Mouse (Mus musculus) heart, postnatal 0 days (tissue): ENCODE measurements at regions not wholly inside any gene's neighbourhood (a gene's known extent, or its start where the extent isn't known, plus 50 kb on each side); places are given as distances from the start of the nearest gene placed in this dataset.

Experiments
- ATAC-seq: fragments of 200-750 bp; cut with Nextera tagmentation; 2 replicates; pipeline ENCODE4 v1.8.0; 2017; ENCODE audit warnings: low read depth, moderate number of reproducible peaks, moderate library complexity; ENCODE audit not compliant: insufficient read depth
- DNase-seq: peaks from one replicate; pipeline ENCODE4 v3.0.0-alpha.2; 2016; ENCODE audit warnings: low spot score
- H3K27ac ChIP-seq: fragments of 300-500 bp; sonication (generic); 2 replicates; pipeline ENCODE4 v1.5.1; 2014; ENCODE audit warnings: low read depth, mild to moderate bottlenecking
- H3K27me3 ChIP-seq: fragments of 300-500 bp; sonication (generic); 2 replicates; pipeline ENCODE4 v1.6.1; 2014; ENCODE audit warnings: low read length, mixed read lengths; ENCODE audit not compliant: control insufficient read depth, insufficient read depth
- H3K36me3 ChIP-seq: fragments of 300-500 bp; sonication (generic); replicated peaks from 2 replicates; pipeline ENCODE4 v1.6.1; 2014; ENCODE audit warnings: low read length, mixed read lengths; ENCODE audit not compliant: control insufficient read depth, insufficient read depth
- H3K4me1 ChIP-seq: fragments of 300-500 bp; sonication (generic); 2 replicates; pipeline ENCODE4 v1.6.1; 2014; ENCODE audit warnings: antibody characterized with exemption; ENCODE audit not compliant: control insufficient read depth, insufficient read depth
- H3K4me2 ChIP-seq: fragments of 300-500 bp; sonication (generic); 2 replicates; pipeline ENCODE4 v1.6.1; 2014; ENCODE audit warnings: low read depth, mild to moderate bottlenecking, low read length, moderate library complexity
- H3K4me3 ChIP-seq: fragments of 300-500 bp; sonication (generic); 2 replicates; pipeline ENCODE4 v1.5.1; 2014; ENCODE audit warnings: low read depth, low read length
- H3K9ac ChIP-seq: fragments of 300-500 bp; sonication (generic); replicated peaks from 2 replicates; pipeline ENCODE4 v1.6.1; 2014; ENCODE audit warnings: low read depth, low read length, mixed read lengths
- H3K9me3 ChIP-seq: fragments of 300-500 bp; sonication (generic); replicated peaks from 2 replicates; pipeline ENCODE4 v1.6.1; 2016; ENCODE audit warnings: low read length; ENCODE audit not compliant: control insufficient read depth
- CTCF ChIP-seq: IDR thresholded peaks from 2 replicates; pipeline ENCODE4 v1.5.1; 2016; ENCODE audit warnings: antibody characterized with exemption, control low read depth, low read depth
- EP300 ChIP-seq: IDR thresholded peaks from 2 replicates; pipeline ENCODE4 v1.6.1; 2016; ENCODE audit warnings: antibody characterized with exemption, low read depth
- WGBS: fragments of 180-500 bp; shearing (Covaris S2); extraction: QIAGEN DNeasy Blood & Tissue Kit; methylation state at CpG from one replicate; pipeline ENCODE4 v1.1.7; 2014; 5-methylcytosine and 5-hydroxymethylcytosine counted together

DNA sequence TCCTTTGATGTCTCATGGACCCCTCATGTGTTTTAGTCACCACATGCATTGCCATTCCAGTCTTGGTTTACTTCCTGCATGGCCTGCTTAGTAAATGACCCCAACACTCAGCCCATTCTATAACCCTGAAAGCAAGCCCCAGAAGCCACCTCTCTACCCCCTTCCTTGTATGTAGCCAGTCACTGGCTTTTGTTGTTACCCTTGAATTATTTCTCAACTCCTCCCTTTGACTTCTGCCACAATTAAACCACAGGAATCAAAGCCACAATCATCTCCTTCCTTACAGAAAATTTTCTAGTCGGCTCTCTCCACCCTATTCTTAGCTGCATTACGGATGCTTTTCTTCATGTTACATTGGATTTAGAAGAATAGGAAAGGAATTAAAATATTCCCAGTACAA is 207.7 kb downstream of the Nfkbiz start:
- Histone ChIP-seq H3K27me3 (no peaks in the 10 kb centered on the region), H3K36me3 (no peaks in the 10 kb centered on the region)

DNA sequence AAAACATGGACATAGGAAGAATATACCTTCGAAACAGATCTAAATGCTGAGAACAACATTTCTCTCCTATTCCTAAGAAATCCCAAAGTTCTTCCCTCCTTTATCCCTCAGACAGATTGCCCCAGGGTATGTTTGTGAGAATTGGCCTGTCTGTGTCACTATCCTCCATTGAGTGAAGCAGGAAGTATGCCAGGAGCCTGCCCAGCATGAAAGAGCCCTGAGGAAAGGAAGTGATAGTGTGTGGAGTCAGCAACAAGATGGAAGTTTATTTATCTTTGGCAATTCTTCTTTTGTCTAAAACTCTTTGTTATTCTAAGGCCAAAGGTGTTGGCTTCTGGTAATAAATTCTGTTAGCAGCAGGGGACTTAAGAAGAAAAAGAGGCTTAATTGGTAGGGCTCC is 211.2 kb downstream of the Nfkbiz start:
- no peaks in the 10 kb centered on the region for H3K27me3 ChIP-seq
- H3K9me3 ChIP-seq, result 0 out of 2 replicates have a peak, but pooled peaks cover 5% of the 10 kb centered on the region
- 90% methylated on average over 1 of the region's 1 CpGs for WGBS
- no peak overlapping the region for H3K4me3 ChIP-seq
- no peak for DNase-seq
- TF ChIP-seq CTCF (no peak), EP300 (no peak)
- H3K4me1 ChIP-seq, result no peaks in the 10 kb centered on the region
- H3K4me2 ChIP-seq, result no peak overlapping the region
- H3K27ac ChIP-seq, result no peak overlapping the region
- no peak overlapping the region for H3K9ac ChIP-seq
- H3K36me3 ChIP-seq, result no peaks in the 10 kb centered on the region
- ATAC-seq, result no peak

More for the DNA sequence above, 207.7 kb downstream of the Nfkbiz start:
- H3K9me3 ChIP-seq, result 0 out of 2 replicates have a peak, but pooled peaks cover 3% of the 10 kb centered on the region
- WGBS, result 82% methylated on average over 2 of the region's 2 CpGs
- H3K9ac ChIP-seq, result no peak overlapping the region
- ATAC-seq (no peak), DNase-seq (no peak)
- H3K4me1 ChIP-seq, result no peaks in the 10 kb centered on the region
- H3K4me3 ChIP-seq, result no peak overlapping the region
- no peak for TF ChIP-seq EP300
- TF ChIP-seq CTCF, result no peak
- H3K4me2 ChIP-seq, result no peak overlapping the region
- H3K27ac ChIP-seq, result no peak overlapping the region

DNA sequence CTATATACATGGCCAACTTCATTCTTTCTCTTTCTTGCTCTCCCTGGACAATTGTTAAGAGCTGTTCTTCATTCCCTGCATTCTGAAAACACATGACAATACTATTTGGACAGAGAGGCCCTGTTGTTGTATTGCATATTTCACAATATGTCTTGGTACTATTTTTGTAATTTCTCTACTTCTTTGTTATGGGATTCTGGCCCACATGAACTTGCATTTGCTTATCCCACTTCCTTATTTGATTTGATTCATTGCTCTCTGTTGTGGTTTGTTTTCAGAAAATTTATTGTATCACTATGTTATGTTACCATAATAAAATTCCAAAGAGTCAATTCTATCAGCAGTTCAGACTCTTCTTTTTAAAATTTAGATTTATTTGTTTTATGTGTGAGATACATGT is 215.3 kb downstream of the Nfkbiz start:
- Histone ChIP-seq H3K9ac (no peak overlapping the region), H3K9me3 (0 out of 2 replicates have a peak, but pooled peaks cover 5% of the 10 kb centered on the region), H3K4me2 (no peak overlapping the region), H3K36me3 (no peaks in the 10 kb centered on the region), H3K4me1 (no peaks in the 10 kb centered on the region), H3K27ac (no peak overlapping the region), H3K27me3 (no peaks in the 10 kb centered on the region), H3K4me3 (no peak overlapping the region)
- DNase-seq, result no peak
- TF ChIP-seq EP300 (no peak), CTCF (no peak)
- no peak for ATAC-seq

DNA sequence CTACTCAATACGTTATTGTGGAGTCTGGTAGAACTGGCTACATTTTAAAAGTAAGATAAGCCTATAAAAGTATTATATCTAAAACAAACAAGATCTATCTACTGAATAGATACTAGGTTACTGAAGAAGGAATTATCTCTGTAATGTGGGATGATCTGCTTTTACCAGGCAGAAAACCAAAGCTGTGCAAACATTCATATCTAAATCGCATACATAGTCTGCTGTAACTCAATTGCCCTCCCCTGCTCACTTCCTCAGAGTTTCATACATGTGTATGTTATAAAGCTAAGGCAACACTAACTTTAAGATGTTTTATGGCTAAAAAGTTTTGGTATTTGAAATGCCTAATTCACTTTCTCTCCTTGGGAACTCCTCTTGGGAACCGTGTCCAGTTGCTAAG is 219.0 kb downstream of the Nfkbiz start:
- ATAC-seq (no peak), DNase-seq (no peak)
- no peak overlapping the region for H3K4me2 ChIP-seq
- no peak overlapping the region for H3K4me3 ChIP-seq
- no peaks in the 10 kb centered on the region for H3K36me3 ChIP-seq
- no peak overlapping the region for H3K27ac ChIP-seq
- TF ChIP-seq EP300, result no peak
- WGBS, result 59% methylated on average over 3 of the region's 3 CpGs
- H3K4me1 ChIP-seq, result no peaks in the 10 kb centered on the region
- H3K27me3 ChIP-seq, result no peaks in the 10 kb centered on the region
- no peak overlapping the region for H3K9ac ChIP-seq
- no peaks in the 10 kb centered on the region for H3K9me3 ChIP-seq

DNA sequence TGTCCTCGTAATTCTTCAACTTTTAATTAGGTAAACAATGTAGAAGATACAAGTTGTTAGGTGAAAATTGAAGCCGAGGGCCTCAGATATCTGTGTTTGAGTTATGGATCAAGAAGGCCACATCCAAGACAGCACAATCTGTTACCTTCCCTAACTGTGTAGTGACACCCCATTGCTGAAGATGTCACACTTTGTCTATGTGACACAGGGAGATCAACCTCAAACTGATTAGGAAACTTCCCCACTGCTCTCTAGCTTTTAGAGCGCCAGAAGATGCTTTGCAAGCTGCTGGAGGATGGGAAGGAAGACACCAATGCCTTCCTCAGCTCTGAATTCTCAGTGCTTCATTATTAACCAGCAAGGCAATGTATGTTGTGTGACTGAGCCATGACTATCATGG is 220.7 kb downstream of the Nfkbiz start:
- WGBS, result 86% methylated on average over 3 of the region's 3 CpGs
- no peak overlapping the region for H3K4me2 ChIP-seq
- TF ChIP-seq CTCF (no peak), EP300 (no peak)

DNA sequence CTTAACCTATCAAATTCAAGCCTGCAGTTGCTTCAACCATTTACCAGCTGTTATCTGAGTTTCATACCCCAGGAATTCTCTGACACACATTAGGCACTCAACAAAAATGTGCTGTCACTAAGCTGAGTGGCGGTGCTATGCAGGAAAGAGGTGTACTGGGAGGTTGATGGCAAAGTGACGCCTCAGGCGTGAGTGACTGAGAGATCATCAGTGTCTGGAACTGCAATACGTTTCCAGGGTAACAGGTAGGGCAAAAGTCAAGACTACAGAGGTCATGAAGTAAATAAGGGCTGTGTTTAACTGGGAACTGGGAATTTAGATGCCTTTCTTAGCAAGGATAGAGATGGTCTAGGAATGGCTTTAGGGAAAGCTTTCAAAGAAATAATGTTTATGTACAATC is 221.2 kb downstream of the Nfkbiz start:
- Histone ChIP-seq H3K4me3 (no peak overlapping the region), H3K27me3 (no peaks in the 10 kb centered on the region), H3K4me2 (no peak overlapping the region), H3K9me3 (no peaks in the 10 kb centered on the region), H3K4me1 (no peaks in the 10 kb centered on the region), H3K9ac (no peak overlapping the region), H3K27ac (no peak overlapping the region), H3K36me3 (no peaks in the 10 kb centered on the region)
- 46% methylated on average over 4 of the region's 4 CpGs for WGBS
- no peak for TF ChIP-seq CTCF
- TF ChIP-seq EP300, result no peak
- DNase-seq, result no peak
- no peak for ATAC-seq

More for the DNA sequence above, 220.7 kb downstream of the Nfkbiz start:
- Histone ChIP-seq H3K27me3 (no peaks in the 10 kb centered on the region), H3K36me3 (no peaks in the 10 kb centered on the region), H3K4me1 (no peaks in the 10 kb centered on the region), H3K4me3 (no peak overlapping the region), H3K9me3 (no peaks in the 10 kb centered on the region), H3K9ac (no peak overlapping the region), H3K27ac (no peak overlapping the region)
- ATAC-seq (no peak), DNase-seq (no peak)
